Mouse (Mus musculus) bone marrow, adult 2 months (tissue): ENCODE measurements around the gene Phrf1.

ENCODE experiments used
- CTCF ChIP-seq: fragments of 200-500 bp; IDR thresholded peaks from 2 replicates; pipeline ENCODE4 v1.5.1; 2011; ENCODE audit warnings: low read length, control low read depth; ENCODE audit not compliant: control insufficient read depth, insufficient read depth
- POLR2A ChIP-seq: fragments of 200-500 bp; IDR thresholded peaks from 2 replicates; pipeline ENCODE4 v1.6.1; 2011; ENCODE audit warnings: low read depth, mild to moderate bottlenecking, control low read depth, low read length, borderline replicate concordance; ENCODE audit not compliant: control insufficient read depth

DNA sequence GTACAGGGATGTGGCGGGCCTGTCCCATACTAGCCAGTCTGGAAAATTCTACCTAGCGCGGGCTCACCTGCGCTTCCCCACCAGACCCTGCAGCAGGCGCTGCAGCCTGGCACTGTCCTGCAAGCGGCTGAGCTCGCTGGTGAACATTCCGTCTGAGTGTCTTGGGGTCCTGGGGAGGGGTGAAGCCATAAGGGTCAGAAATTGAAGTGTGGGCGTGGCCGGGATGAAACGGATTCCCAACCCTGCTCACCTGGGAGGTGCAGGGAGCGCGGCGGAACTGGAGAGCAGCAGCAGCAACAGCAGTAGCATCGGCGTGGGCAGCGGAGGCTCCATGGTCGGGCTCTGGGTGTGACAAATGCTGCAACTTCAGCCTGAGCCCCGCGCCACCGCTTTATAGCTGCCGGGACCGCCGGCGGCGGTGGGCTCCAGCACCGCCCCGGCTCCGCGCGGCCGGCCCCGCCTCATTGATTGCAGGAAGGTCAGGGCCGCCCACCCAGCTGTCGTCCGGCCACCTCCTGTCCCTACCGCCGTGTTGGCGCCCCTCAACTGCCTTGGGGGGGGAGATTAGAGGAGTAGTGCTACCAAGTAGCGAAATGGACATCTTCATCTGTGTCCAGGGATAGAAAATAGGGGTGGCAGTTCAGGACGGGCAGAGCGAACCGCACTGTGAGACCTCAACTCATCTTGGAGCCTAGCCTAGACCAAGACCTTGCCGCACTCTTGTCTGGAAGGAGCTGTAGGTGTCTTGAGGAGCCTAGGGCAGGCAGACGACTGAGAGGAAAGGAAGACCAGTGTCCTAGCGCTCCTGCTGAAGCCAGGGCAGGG, 50.4 kb downstream of the Phrf1 start, which contains the start of gene Sct:
- TF ChIP-seq POLR2A (no peak; the same call in 1 of the 2 replicates), CTCF (no peak)
